Mouse (Mus musculus) midbrain, embryonic 16.5 days (tissue): ENCODE measurements around the gene Ercc1. TPM values are rescaled to one million over a fixed set of nuclear protein-coding genes. Genes with fewer than 3 reads are reported as not detected.
A peak's percentile ranks its signal among the peaks of the same experiment; 100 is the strongest.

Source experiments
- ATAC-seq: fragments of 200-750 bp; cut with Nextera tagmentation; 2 replicates; pipeline ENCODE4 v1.8.0; 2017; ENCODE audit warnings: moderate TSS enrichment
- H3K27ac ChIP-seq: fragments of 300-500 bp; sonication (generic); 2 replicates; pipeline ENCODE4 v1.5.1; 2014; ENCODE audit warnings: mild to moderate bottlenecking, low read length, mixed read lengths
- H3K27me3 ChIP-seq: fragments of 300-500 bp; sonication (generic); 2 replicates; pipeline ENCODE4 v1.6.1; 2014; ENCODE audit warnings: low read depth, low read length, mixed read lengths; ENCODE audit not compliant: control insufficient read depth, insufficient read depth
- H3K36me3 ChIP-seq: fragments of 300-500 bp; sonication (generic); 2 replicates; pipeline ENCODE4 v1.6.1; 2014; ENCODE audit warnings: mild to moderate bottlenecking, low read length, moderate library complexity, mixed read lengths; ENCODE audit not compliant: control insufficient read depth, insufficient read depth
- H3K4me1 ChIP-seq: fragments of 300-500 bp; sonication (generic); 2 replicates; pipeline ENCODE4 v1.6.1; 2014; ENCODE audit warnings: mild to moderate bottlenecking, low read length, mixed read lengths; ENCODE audit not compliant: control insufficient read depth, insufficient read depth
- H3K4me2 ChIP-seq: fragments of 300-500 bp; sonication (generic); 2 replicates; pipeline ENCODE4 v1.6.1; 2014; ENCODE audit warnings: mild to moderate bottlenecking, low read length, mixed read lengths
- H3K4me3 ChIP-seq: fragments of 300-500 bp; sonication (generic); 2 replicates; pipeline ENCODE4 v1.5.1; 2014; ENCODE audit warnings: low read depth, mild to moderate bottlenecking, low read length, moderate library complexity, mixed read lengths
- H3K9ac ChIP-seq: fragments of 300-500 bp; sonication (generic); 2 replicates; pipeline ENCODE4 v1.6.1; 2014; ENCODE audit warnings: low read depth, low read length, mixed read lengths
- H3K9me3 ChIP-seq: fragments of 300-500 bp; sonication (generic); replicated peaks from 2 replicates; pipeline ENCODE4 v1.6.1; 2014; ENCODE audit warnings: mild to moderate bottlenecking, low read length, mixed read lengths; ENCODE audit not compliant: control insufficient read depth, poor library complexity, severe bottlenecking
- WGBS: fragments of 180-500 bp; shearing (Covaris S2); extraction: QIAGEN DNeasy Blood & Tissue Kit; methylation state at CpG from one replicate; pipeline ENCODE4 v1.1.7; 2014; 5-methylcytosine and 5-hydroxymethylcytosine counted together
- polyA plus RNA-seq: library from polyadenylated mRNA; unstranded; fragments of >200 nt; fragmentation: Nextera tagmentation; extraction: Ambion mirVana; gene quantifications from 2 replicates; pipeline ENCODE4 v1.2.1, GENCODE M21; 2015

The Ercc1 gene
- polyA plus RNA-seq, 1 experiment from 2014 or later, result 82.4 TPM

DNA sequence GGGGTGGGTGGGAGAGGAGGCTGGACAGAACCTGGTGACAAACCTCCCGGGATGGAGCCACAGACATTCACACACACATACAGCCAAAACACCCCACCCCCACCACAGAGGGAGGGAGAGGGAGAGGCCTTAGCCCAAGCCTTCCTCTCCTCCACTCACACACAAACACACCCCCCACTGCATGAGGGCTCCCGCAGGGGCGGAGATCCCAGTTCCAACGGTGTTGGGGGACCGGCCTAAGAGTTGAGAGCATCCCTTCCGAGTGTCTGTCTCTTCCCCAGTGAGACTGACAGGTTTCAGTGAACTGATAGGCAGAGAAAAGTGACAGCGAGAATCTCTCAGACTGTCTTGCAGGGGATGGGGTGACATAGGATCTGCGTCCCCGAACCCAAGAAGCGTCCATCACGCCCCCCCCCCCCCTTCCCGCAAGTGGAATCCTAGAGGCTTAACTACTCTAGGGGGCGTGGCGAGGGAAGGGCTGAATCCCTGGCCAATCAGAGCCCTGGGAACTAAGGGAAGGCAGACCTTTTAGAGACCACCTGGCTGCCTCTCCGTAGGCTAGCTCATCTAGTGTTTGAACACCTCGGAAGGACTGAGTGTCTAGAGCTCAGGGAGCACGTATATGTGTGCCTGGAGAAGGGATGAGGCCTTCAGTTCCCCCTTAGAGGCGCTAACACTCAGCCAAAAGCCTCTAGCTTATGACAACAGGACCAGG lies 36.7 kb upstream of the Ercc1 start:
- Histone ChIP-seq H3K36me3 (no peaks in the 10 kb centered on the region), H3K27ac (peak overlapping the region; percentile 77), H3K9me3 (no peaks in the 10 kb centered on the region), H3K4me3 (peak overlapping the region; percentile 62), H3K4me2 (peak overlapping the region; percentile 98), H3K9ac (peak overlapping the region; percentile 62), H3K4me1 (peaks cover 34% of the 10 kb centered on the region), H3K27me3 (peaks cover 41% of the 10 kb centered on the region)
- peak; percentile 63 for ATAC-seq
- WGBS, result 2% methylated on average over 18 of the region's 18 CpGs

DNA sequence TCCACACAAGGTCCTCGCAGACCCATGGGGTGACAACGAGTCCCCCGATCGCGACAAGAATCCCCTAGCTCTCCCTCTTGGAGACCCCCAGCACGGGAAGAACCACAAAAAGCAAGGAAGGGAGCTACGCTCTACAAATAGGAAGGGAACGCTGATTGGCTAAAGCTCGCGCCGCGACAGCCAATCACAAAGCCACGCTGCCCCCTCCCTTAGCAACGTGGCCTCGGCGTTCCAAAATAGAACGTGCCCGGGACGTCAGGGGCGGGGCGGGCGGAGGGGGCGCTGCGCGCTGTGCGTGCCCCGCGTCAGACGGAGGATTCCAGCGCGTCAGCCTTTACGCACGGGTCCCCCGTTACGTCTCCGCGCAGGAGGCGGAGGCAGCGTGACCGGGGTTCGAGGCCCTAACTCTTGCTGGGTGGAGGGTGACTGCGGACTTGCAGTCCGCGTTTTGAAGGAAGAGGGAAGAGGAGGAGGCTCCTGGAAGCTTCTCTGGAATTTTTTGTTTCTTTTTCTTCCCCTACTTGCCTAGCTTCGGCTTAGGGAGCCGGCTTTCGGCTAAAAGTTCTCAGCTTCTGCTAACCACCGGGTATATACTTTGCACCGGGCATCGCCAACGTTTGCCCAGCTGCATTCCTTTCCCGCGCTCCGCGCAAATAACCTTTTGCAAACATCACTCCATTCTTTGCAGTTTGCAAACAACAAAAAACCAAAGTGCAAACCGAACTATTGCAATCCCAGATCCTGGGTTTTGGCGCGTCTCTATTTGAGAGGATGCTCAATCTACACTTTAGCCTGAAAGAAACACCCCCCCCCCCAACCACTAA lies 35.9 kb upstream of the Ercc1 start:
- peak; percentile 86 for ATAC-seq
- H3K4me2 ChIP-seq, result peak overlapping the region; percentile 98
- no peaks in the 10 kb centered on the region for H3K9me3 ChIP-seq
- H3K4me3 ChIP-seq, result peak overlapping the region; percentile 62
- WGBS, result under 1% methylated on average over 58 of the region's 58 CpGs
- peaks cover 33% of the 10 kb centered on the region for H3K27me3 ChIP-seq
- peaks cover 33% of the 10 kb centered on the region for H3K4me1 ChIP-seq
- H3K9ac ChIP-seq, result peak overlapping the region; percentile 62
- H3K27ac ChIP-seq, result peak overlapping the region; percentile 77
- no peaks in the 10 kb centered on the region for H3K36me3 ChIP-seq

- peak overlapping the region; percentile 1 for H3K9ac ChIP-seq
- no peaks in the 10 kb centered on the region for H3K36me3 ChIP-seq
- H3K9me3 ChIP-seq, result no peaks in the 10 kb centered on the region
- peaks cover 30% of the 10 kb centered on the region for H3K27me3 ChIP-seq
- no peak overlapping the region for H3K27ac ChIP-seq
- ATAC-seq, result no peak
- peaks cover 28% of the 10 kb centered on the region for H3K4me1 ChIP-seq
- H3K4me2 ChIP-seq, result peak overlapping the region; percentile 98
- H3K4me3 ChIP-seq, result peak overlapping the region; percentile 62
- 2% methylated on average over 48 of the region's 48 CpGs for WGBS
These were observed 35.2 kb upstream of the Ercc1 start for GRCm38 (mm10) chr7:19309278-19309883.

DNA sequence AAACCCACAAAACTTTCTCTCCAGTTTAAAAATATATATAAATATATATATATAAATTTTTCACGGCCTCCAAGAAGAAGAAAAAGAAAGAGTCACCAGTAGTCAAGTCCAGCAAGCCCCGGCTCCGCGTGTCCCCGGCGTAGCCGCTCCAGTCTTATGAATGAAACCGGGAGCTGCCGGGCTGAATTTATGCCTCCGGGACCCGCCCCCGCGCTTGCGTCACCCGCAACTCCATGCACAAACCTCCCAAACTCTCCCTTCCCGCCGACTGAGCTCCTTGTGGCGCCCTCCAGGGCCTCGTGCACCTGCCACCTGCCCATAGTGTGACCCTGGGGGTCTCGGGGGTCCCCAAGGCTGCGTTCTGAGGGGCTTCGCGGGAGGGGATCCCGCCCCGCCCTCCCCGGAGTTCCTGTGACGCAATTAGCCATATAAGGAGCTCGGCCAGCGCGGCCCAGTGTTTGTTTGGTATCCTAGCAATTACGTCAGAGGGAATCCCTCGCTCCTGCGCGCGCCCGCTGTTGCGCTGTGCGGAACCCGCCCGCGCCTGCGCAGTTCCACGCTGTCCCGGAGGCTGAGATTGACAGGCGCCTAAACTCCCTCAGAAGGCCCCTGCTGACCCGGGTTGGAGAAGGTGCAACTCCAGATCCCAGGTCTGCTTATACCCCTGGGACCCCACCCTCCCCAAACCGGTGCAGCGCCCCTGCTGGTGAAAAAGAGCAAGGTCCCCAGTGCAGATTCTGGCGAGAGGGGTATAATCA lies 34.5 kb upstream of the Ercc1 start, which contains the start of gene Fosb:
Gene Fosb, minus strand, starts transcription at position 168 of the 758 bp plus-strand sequence.
- peak; percentile 85 for ATAC-seq
- H3K9ac ChIP-seq, result peak within 1 kb of the TSS; percentile 70
- H3K27me3 ChIP-seq, result peaks cover 29% of the 10 kb centered on the region
- H3K9me3 ChIP-seq, result no peaks in the 10 kb centered on the region
- peak within 1 kb of the TSS; percentile 62 for H3K4me3 ChIP-seq
- under 1% methylated on average over 49 of the region's 49 CpGs for WGBS
- H3K27ac ChIP-seq, result no peak within 1 kb of the TSS
- H3K4me2 ChIP-seq, result peak within 1 kb of the TSS; percentile 98
- peaks cover 21% of the 10 kb centered on the region for H3K4me1 ChIP-seq
- no peaks in the 10 kb centered on the region for H3K36me3 ChIP-seq

- no peak overlapping the region for H3K9ac ChIP-seq
- 36% methylated on average over 4 of the region's 4 CpGs for WGBS
- no peak for ATAC-seq
These were observed 32.6 kb upstream of the Ercc1 start for GRCm38 (mm10) chr7:19311991-19312390.

DNA sequence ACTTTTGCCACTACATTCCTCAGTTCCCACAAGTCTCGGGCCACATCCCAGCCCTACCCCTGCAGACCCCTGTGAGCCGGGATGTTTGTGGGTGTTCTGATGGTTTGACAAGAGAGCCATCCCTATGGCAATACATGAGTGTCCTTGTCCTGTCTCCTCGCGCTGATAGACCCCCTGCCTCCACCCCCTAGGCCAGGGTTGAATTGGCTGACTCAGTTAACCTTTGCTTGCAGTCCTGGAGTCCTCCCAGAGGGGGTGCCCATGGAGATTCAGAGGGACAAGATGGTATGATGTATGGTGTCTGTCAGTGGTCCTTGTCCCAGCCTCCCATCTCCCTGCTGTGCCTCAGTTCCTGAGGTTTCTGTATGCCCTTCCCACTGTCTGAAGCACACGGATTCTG lies 30.5 kb upstream of the Ercc1 start:
- WGBS, result 52% methylated on average over 5 of the region's 5 CpGs
- H3K9me3 ChIP-seq, result no peaks in the 10 kb centered on the region

More at GRCm38 (mm10) chr7:19311991-19312390, 32.6 kb upstream of the Ercc1 start:
- Histone ChIP-seq H3K27ac (no peak overlapping the region), H3K36me3 (no peaks in the 10 kb centered on the region), H3K4me2 (no peak overlapping the region), H3K9me3 (no peaks in the 10 kb centered on the region), H3K27me3 (peaks cover 10% of the 10 kb centered on the region), H3K4me3 (no peak overlapping the region), H3K4me1 (peaks cover 20% of the 10 kb centered on the region)

DNA sequence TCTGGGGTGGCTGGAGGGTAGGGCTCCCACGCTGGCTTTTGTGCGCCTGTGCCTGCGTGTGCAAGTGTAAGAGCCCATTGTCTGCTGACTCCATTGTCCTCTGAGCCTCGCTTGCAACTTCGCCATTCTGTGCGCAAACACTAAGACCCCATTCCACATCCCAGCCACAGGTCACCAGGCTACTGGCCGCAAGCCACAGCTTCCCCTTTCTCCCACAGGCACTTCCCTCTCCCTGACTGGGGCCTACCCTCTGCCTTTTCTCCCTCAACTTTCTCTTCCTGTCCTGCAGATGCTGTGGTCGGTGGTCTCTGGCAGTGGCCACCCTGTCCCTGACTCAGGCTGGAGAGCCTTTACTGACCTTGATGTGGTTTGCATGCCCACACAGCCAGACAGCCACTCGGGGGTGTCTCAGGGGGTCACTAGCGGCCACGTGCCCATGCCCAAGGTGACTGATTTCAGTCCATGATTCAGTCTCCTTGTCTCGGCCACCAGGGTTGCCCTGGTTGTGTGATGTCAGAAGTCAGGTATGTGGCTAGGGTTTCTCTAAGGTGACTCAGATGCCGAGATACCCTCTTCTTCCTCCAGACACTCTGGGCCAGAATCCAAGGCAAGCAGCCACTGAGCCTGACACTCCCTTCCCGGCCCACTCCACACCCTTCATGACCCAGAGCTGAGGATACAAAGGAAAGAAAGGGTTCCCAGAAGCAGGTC lies 28.0 kb upstream of the Ercc1 start:
- 42% methylated on average over 14 of the region's 14 CpGs for WGBS
- H3K27me3 ChIP-seq, result peaks cover 10% of the 10 kb centered on the region
- no peak for ATAC-seq

More for the DNA sequence above, 30.5 kb upstream of the Ercc1 start:
- no peak for ATAC-seq
- Histone ChIP-seq H3K4me3 (no peak overlapping the region), H3K27ac (no peak overlapping the region), H3K4me1 (peaks cover 11% of the 10 kb centered on the region), H3K9ac (no peak overlapping the region), H3K36me3 (no peaks in the 10 kb centered on the region), H3K4me2 (no peak overlapping the region), H3K27me3 (peaks cover 11% of the 10 kb centered on the region)

GRCm38 (mm10) chr7:19318201-19318600 lies 26.4 kb upstream of the Ercc1 start:
- no peak overlapping the region for H3K4me2 ChIP-seq
- WGBS, result 70% methylated on average over 2 of the region's 2 CpGs
- H3K27me3 ChIP-seq, result peaks cover 4% of the 10 kb centered on the region; the same call in 1 of the 2 replicates
- no peaks in the 10 kb centered on the region for H3K36me3 ChIP-seq
- peaks cover 12% of the 10 kb centered on the region for H3K4me1 ChIP-seq
- no peak overlapping the region for H3K9ac ChIP-seq
- H3K4me3 ChIP-seq, result no peak overlapping the region
- H3K27ac ChIP-seq, result no peak overlapping the region
- no peak for ATAC-seq
- H3K9me3 ChIP-seq, result no peaks in the 10 kb centered on the region

More for the DNA sequence above, 28.0 kb upstream of the Ercc1 start:
- Histone ChIP-seq H3K4me2 (no peak overlapping the region), H3K9me3 (no peaks in the 10 kb centered on the region), H3K9ac (no peak overlapping the region), H3K27ac (no peak overlapping the region), H3K4me3 (no peak overlapping the region), H3K4me1 (peaks cover 12% of the 10 kb centered on the region), H3K36me3 (no peaks in the 10 kb centered on the region)
